ENCODE assay signal across 9 mouse cellular contexts in the genomic region with DNA sequence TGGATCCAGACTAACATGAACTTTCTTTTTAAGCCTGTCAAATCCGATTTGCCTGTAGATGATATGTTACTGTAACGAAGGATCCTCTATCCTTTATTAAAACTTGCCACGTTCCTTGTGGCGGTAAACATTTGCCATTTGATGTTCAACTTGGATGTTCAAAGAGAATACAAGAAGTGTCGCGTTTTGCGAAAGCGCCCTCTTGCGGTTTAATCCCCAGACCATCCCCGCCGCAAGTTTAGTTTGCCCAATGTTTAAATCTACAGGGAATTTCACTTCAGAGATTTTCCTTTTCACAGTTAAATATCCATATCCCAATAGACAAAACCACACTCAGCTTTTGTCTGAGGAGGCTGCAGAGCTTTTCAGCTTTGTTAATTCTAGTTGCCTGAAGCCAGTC. TPM values are rescaled to one million over a fixed set of nuclear protein-coding genes. Genes with fewer than 3 reads are reported as not detected.
DNase-seq lines count a peak whose midpoint lies in the region; ATAC-seq and TF ChIP-seq lines count a peak whose summit lies in the region.
"Had no signal": no experiment of that assay in that cellular context is flagged by ENCODE, and none has a peak within 500 bp of the region (broad histone marks: within the 10 kb centered on the region; RNA-seq: fewer than 3 reads in every experiment).

No protein-coding gene starts in this region.

- 17% methylated on average over 11 of the region's 11 CpGs for WGBS in lung, postnatal 0 days
- WGBS in stomach, postnatal 0 days, result 22% methylated on average over 11 of the region's 11 CpGs

- TF ChIP-seq POLR2A in cortical plate, adult 2 months (IDR thresholded peaks at IDR 0.05; ENCODE audit: extremely low read depth, insufficient read depth, low read length), result no peak

- no peak overlapping the region for H3K4me3 ChIP-seq in cortical plate, adult 2 months (ENCODE audit: insufficient read depth, low read length)
- no peak overlapping the region for H3K4me3 ChIP-seq in lung, postnatal 0 days (ENCODE audit: low read depth, low read length)
- no peak overlapping the region for H3K4me3 ChIP-seq in stomach, postnatal 0 days (ENCODE audit: low read depth, low read length)
- H3K4me3 ChIP-seq: embryonic facial prominence, embryonic 13.5 days; limb, embryonic 12.5 days had no signal

- H3K36me3 ChIP-seq in lung, postnatal 0 days (ENCODE audit: insufficient read depth, low read length), result no peaks in the 10 kb centered on the region
- H3K36me3 ChIP-seq in stomach, postnatal 0 days (ENCODE audit: control insufficient read depth, insufficient read depth, low read length), result no peaks in the 10 kb centered on the region
- H3K36me3 ChIP-seq: embryonic facial prominence, embryonic 13.5 days; limb, embryonic 12.5 days had no signal

- H3K9ac ChIP-seq in lung, postnatal 0 days (replicated peaks; ENCODE audit: low read depth), result no peak overlapping the region
- H3K9ac ChIP-seq in stomach, postnatal 0 days (ENCODE audit: low read length), result no peak overlapping the region
- H3K9ac ChIP-seq: embryonic facial prominence, embryonic 13.5 days; limb, embryonic 12.5 days had no signal

- DNase-seq in layer of hippocampus, adult 11-12 months (ENCODE audit: low spot score), result peak; percentile 41
- no peak for DNase-seq in layer of hippocampus, adult 9-11 months
- peak; percentile 70 for DNase-seq in adrenal gland, postnatal 14 days
- DNase-seq in kidney, postnatal 14 days, result peak; percentile 54
- DNase-seq in lung, postnatal 0 days (ENCODE audit: low spot score), result peak; percentile 33
- peak; percentile 43 for DNase-seq in stomach, postnatal 0 days (ENCODE audit: low spot score)

- H3K4me1 ChIP-seq in cortical plate, adult 2 months (ENCODE audit: control insufficient read depth, insufficient read depth, low read length), result no peaks in the 10 kb centered on the region
- H3K4me1 ChIP-seq in lung, postnatal 0 days (ENCODE audit: insufficient read depth, low read depth, low read length), result no peaks in the 10 kb centered on the region
- no peaks in the 10 kb centered on the region for H3K4me1 ChIP-seq in stomach, postnatal 0 days (replicated peaks; ENCODE audit: control insufficient read depth, insufficient read depth)

- TF ChIP-seq EP300 in lung, postnatal 0 days (IDR thresholded peaks at IDR 0.05), result no peak
- no peak for TF ChIP-seq EP300 in stomach, postnatal 0 days (optimal IDR thresholded peaks at IDR 0.05)

- ATAC-seq in lung, postnatal 0 days, result no peak
- ATAC-seq in stomach, postnatal 0 days (ENCODE audit: low FRiP score, low TSS enrichment), result no peak

- H3K4me2 ChIP-seq in lung, postnatal 0 days (replicated peaks; ENCODE audit: low read depth, low read length), result no peak overlapping the region
- H3K4me2 ChIP-seq in stomach, postnatal 0 days (replicated peaks; ENCODE audit: low read depth), result no peak overlapping the region
- H3K4me2 ChIP-seq: embryonic facial prominence, embryonic 13.5 days; limb, embryonic 12.5 days had no signal

- H3K9me3 ChIP-seq in lung, postnatal 0 days (ENCODE audit: low read length), result no peaks in the 10 kb centered on the region
- no peaks in the 10 kb centered on the region for H3K9me3 ChIP-seq in stomach, postnatal 0 days (ENCODE audit: control insufficient read depth, low read length)
- H3K9me3 ChIP-seq: embryonic facial prominence, embryonic 13.5 days; limb, embryonic 12.5 days had no signal

- H3K27ac ChIP-seq in cortical plate, adult 2 months (ENCODE audit: insufficient read depth, low read length), result no peak overlapping the region
- no peak overlapping the region for H3K27ac ChIP-seq in lung, postnatal 0 days (ENCODE audit: low read length)
- no peak overlapping the region for H3K27ac ChIP-seq in stomach, postnatal 0 days (replicated peaks)
- H3K27ac ChIP-seq: embryonic facial prominence, embryonic 13.5 days; limb, embryonic 12.5 days had no signal

- H3K27me3 ChIP-seq in lung, postnatal 0 days (replicated peaks; ENCODE audit: insufficient read depth, low read length), result no peaks in the 10 kb centered on the region
- H3K27me3 ChIP-seq in stomach, postnatal 0 days (ENCODE audit: control insufficient read depth, insufficient read depth, low read length), result no peaks in the 10 kb centered on the region
- H3K27me3 ChIP-seq: embryonic facial prominence, embryonic 13.5 days; limb, embryonic 12.5 days had no signal

- TF ChIP-seq CTCF in cortical plate, adult 2 months (IDR thresholded peaks at IDR 0.05; ENCODE audit: extremely low read depth, insufficient read depth, low read length), result peak; percentile 36
- peak; percentile 71 for TF ChIP-seq CTCF in lung, postnatal 0 days (IDR thresholded peaks at IDR 0.05)
- peak; percentile 75 for TF ChIP-seq CTCF in stomach, postnatal 0 days (IDR thresholded peaks at IDR 0.05; ENCODE audit: low read depth)

RNA-seq across cellular contexts. Expression of a gene that starts 33.6 kb away (rescaled TPM):
- 2.7 and 5.9 TPM in 2 replicates for total RNA-seq in adrenal gland, postnatal 14 days (2021)
- 1.3 and 1.7 TPM in 2 replicates for polyA plus RNA-seq in cortical plate, adult 2 months (2012; rRNA removed)
- polyA plus RNA-seq in lung, postnatal 0 days (2015; fragmentation: Nextera tagmentation; extraction: Ambion mirVana), result 4.1 TPM in 2 replicates
- 9.1 and 10.8 TPM in 2 replicates for polyA plus RNA-seq in stomach, postnatal 0 days (2015; fragmentation: Nextera tagmentation; extraction: Ambion mirVana)

RNA-seq across cellular contexts. Expression of a gene that starts 39.8 kb away (rescaled TPM):
- total RNA-seq in adrenal gland, postnatal 14 days (2021), result 43.6 and 45.1 TPM in 2 replicates
- 70.4 and 71.0 TPM in 2 replicates for polyA plus RNA-seq in cortical plate, adult 2 months (2012; rRNA removed)
- 45.9 and 50.4 TPM in 2 replicates for polyA plus RNA-seq in lung, postnatal 0 days (2015; fragmentation: Nextera tagmentation; extraction: Ambion mirVana)
- 54.3 and 56.6 TPM in 2 replicates for polyA plus RNA-seq in stomach, postnatal 0 days (2015; fragmentation: Nextera tagmentation; extraction: Ambion mirVana)
